Mouse (Mus musculus) embryonic facial prominence, embryonic 10.5 days (tissue): ENCODE measurements at regions not wholly inside any gene's neighbourhood (a gene's known extent, or its start where the extent isn't known, plus 50 kb on each side); places are given as distances from the start of the nearest gene placed in this dataset.

Experiments used
- DNase-seq: peaks from one replicate; pipeline ENCODE4 v3.0.0-alpha.2; 2017; ENCODE audit warnings: low spot score
- H3K27ac ChIP-seq: fragments of 300-500 bp; sonication (generic); replicated peaks from 2 replicates; pipeline ENCODE4 v1.5.1; 2016; ENCODE audit warnings: mild to moderate bottlenecking
- H3K27me3 ChIP-seq: fragments of 300-500 bp; sonication (generic); replicated peaks from 2 replicates; pipeline ENCODE4 v1.6.1; 2016; ENCODE audit warnings: low read depth, mild to moderate bottlenecking; ENCODE audit not compliant: poor library complexity, severe bottlenecking
- H3K36me3 ChIP-seq: fragments of 300-500 bp; sonication (generic); replicated peaks from 2 replicates; pipeline ENCODE4 v1.6.1; 2016; ENCODE audit warnings: mild to moderate bottlenecking, moderate library complexity
- H3K4me1 ChIP-seq: fragments of 300-500 bp; sonication (generic); 2 replicates; pipeline ENCODE4 v1.6.1; 2016
- H3K4me3 ChIP-seq: fragments of 300-500 bp; sonication (generic); 2 replicates; pipeline ENCODE4 v1.5.1; 2016; ENCODE audit warnings: mild to moderate bottlenecking, moderate library complexity
- H3K9me3 ChIP-seq: fragments of 300-500 bp; sonication (generic); 2 replicates; pipeline ENCODE4 v1.6.1; 2016; ENCODE audit warnings: mild to moderate bottlenecking
- WGBS: fragments of 180-500 bp; shearing (Covaris S2); methylation state at CpG from one replicate; pipeline ENCODE4 v1.1.7; 2016; 5-methylcytosine and 5-hydroxymethylcytosine counted together

- 61% methylated on average over 12 of the region's 12 CpGs for WGBS
Observed at GRCm38 (mm10) chr1:33271437-33272145, 398.0 kb downstream of the Prim2 start.

DNA sequence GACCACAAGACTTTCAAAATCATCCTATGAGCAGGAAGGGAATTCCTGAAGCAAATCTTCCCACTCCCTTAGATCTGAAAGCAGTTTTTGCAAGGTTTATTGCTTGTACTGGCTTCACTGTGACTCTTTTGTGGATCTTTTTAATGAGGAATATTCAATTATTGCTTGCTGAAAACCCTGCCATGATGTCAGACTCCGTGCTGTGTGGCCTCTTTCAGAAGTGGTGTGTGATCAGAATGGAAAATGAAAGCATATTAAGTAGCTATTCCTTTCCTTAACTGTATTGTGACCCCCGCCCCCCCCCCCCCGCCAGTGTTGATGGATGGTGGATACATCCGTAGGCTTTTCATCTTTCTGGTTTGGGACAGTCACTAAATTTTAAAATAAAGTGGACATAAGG is 400.4 kb downstream of the Prim2 start:
- Histone ChIP-seq H3K27me3 (no peaks in the 10 kb centered on the region), H3K36me3 (no peaks in the 10 kb centered on the region), H3K27ac (no peak overlapping the region), H3K9me3 (no peaks in the 10 kb centered on the region), H3K4me1 (no peaks in the 10 kb centered on the region; the same call in 1 of the 2 replicates), H3K4me3 (no peak overlapping the region)
- WGBS = 83% methylated on average over 4 of the region's 4 CpGs
- no peak for DNase-seq

More at GRCm38 (mm10) chr1:33271437-33272145, 398.0 kb downstream of the Prim2 start:
- peak; percentile 19 for DNase-seq
- Histone ChIP-seq H3K4me1 (no peaks in the 10 kb centered on the region; the same call in 1 of the 2 replicates), H3K27ac (no peak overlapping the region), H3K9me3 (no peaks in the 10 kb centered on the region), H3K4me3 (peak overlapping the region; percentile 17; the same call in 1 of the 2 replicates), H3K27me3 (no peaks in the 10 kb centered on the region), H3K36me3 (no peaks in the 10 kb centered on the region)

DNA sequence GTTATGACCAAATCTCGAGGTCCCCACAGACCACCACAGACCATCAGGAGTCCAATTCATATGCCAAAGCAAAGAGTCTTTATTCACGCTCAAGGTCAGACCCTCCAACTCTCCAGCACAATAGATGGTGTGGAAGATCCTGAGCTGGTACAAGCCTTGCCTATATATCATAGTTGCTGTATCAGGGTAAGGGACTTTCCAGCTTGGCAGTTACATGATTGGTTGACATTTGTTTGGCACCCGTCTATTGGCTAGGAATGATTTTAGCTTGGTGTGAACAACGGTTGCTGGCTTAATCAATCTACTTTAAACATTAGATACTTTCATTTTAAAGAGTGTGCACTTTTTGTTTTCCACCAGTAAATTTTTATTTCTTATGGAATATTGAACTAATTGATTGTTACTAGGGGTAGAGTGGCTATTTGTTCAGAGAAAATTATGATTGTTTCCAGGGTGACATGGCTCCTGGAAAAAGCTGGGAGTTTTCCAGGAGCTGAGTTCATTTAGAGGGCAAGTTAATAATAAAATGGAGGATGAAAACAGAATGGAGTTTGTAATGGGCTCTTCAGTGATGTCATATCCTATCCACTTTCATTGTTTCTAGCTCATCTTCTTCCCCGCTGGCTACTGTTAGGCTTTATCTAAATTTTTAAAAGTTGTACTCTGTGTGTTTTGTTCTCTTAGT is 403.7 kb downstream of the Prim2 start:
- H3K4me3 ChIP-seq = no peak overlapping the region
- no peak for DNase-seq
- H3K4me1 ChIP-seq = no peaks in the 10 kb centered on the region
- no peaks in the 10 kb centered on the region for H3K36me3 ChIP-seq
- H3K27ac ChIP-seq = no peak overlapping the region
- WGBS = 86% methylated on average over 5 of the region's 5 CpGs
- H3K9me3 ChIP-seq = no peaks in the 10 kb centered on the region
- H3K27me3 ChIP-seq = no peaks in the 10 kb centered on the region

GRCm38 (mm10) chr1:33249474-33249873 is 420.1 kb downstream of the Prim2 start:
- H3K4me3 ChIP-seq = no peak overlapping the region
- no peaks in the 10 kb centered on the region for H3K27me3 ChIP-seq
- H3K9me3 ChIP-seq = no peaks in the 10 kb centered on the region
- H3K4me1 ChIP-seq = no peaks in the 10 kb centered on the region
- no peak overlapping the region for H3K27ac ChIP-seq
- no peaks in the 10 kb centered on the region for H3K36me3 ChIP-seq
- no peak for DNase-seq
- WGBS = 92% methylated on average over 5 of the region's 5 CpGs

DNA sequence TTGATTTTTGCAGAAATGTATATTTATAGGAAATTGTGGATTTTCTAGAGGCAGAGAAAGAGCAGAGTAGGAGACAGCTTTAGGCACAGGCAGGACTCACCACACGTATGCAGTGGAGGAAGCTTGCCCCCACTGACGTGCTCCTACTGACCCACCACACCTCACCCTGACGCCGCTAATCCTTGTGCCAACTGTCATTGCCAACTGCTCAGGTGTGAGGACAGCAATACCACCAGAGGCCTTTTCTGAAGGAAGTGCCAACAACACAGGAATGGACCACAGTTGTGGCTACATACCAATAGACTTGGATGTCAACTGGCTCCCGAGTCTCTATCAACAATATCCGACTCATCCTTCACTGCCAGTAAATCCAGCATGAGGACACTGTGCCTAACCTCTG is 422.5 kb downstream of the Prim2 start:
- Histone ChIP-seq H3K4me3 (no peak overlapping the region), H3K27ac (no peak overlapping the region), H3K36me3 (no peaks in the 10 kb centered on the region), H3K27me3 (no peaks in the 10 kb centered on the region), H3K9me3 (no peaks in the 10 kb centered on the region), H3K4me1 (no peaks in the 10 kb centered on the region)
- WGBS = 89% methylated on average over 6 of the region's 6 CpGs
- DNase-seq = no peak

DNA sequence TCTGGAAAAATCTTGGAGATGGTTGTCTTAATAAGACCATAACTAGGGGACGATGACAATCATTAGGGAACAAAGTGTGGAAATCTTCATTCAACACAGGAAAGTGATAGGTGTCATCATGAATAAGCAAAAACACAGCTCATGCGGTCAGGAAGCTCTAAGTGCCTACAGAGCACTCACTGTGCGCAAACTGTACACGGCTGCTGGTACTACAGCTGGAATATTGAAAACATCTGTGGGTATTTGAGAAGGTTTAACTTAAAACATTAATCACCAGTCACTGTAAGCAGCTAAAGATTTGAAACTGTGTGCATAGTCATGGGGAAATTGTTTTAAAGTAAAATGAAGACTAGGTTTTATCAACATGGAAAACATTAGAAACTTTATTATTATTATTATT is 424.4 kb downstream of the Prim2 start:
- no peaks in the 10 kb centered on the region for H3K4me1 ChIP-seq
- H3K27ac ChIP-seq = no peak overlapping the region
- DNase-seq = no peak
- no peak overlapping the region for H3K4me3 ChIP-seq
- H3K36me3 ChIP-seq = no peaks in the 10 kb centered on the region
- H3K9me3 ChIP-seq = no peaks in the 10 kb centered on the region
- 69% methylated on average over 4 of the region's 4 CpGs for WGBS
- no peaks in the 10 kb centered on the region for H3K27me3 ChIP-seq

DNA sequence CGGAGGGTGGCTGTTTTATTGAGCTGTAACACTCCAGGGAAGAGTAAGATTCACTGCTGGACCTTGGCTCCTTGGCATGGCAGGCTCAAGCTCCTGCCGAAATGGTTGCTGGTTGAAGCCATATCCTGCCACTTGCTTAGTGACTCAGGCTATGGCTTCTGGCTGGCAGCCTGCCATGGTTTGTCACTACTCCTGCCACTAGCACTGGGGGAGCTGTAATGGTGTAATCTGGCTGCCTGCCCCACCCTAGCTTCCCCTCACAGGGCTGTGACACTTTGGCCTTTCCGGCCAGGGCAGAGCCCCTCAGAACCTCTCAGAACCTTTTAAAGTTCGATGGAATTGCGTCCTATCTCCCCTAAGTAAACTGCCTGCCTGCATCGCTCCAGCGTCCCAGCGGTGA is 424.9 kb downstream of the Prim2 start:
- Histone ChIP-seq H3K27ac (no peak overlapping the region), H3K9me3 (no peaks in the 10 kb centered on the region), H3K4me3 (no peak overlapping the region), H3K4me1 (no peaks in the 10 kb centered on the region), H3K36me3 (no peaks in the 10 kb centered on the region), H3K27me3 (no peaks in the 10 kb centered on the region)
- 85% methylated on average over 8 of the region's 8 CpGs for WGBS
- no peak for DNase-seq

- Histone ChIP-seq H3K4me3 (no peak overlapping the region), H3K27me3 (no peaks in the 10 kb centered on the region), H3K27ac (no peak overlapping the region), H3K9me3 (no peaks in the 10 kb centered on the region), H3K36me3 (no peaks in the 10 kb centered on the region), H3K4me1 (no peaks in the 10 kb centered on the region)
- DNase-seq = no peak
- WGBS = 84% methylated on average over 6 of the region's 6 CpGs
Observed at GRCm38 (mm10) chr1:33222997-33223396, 446.6 kb downstream of the Prim2 start.

DNA sequence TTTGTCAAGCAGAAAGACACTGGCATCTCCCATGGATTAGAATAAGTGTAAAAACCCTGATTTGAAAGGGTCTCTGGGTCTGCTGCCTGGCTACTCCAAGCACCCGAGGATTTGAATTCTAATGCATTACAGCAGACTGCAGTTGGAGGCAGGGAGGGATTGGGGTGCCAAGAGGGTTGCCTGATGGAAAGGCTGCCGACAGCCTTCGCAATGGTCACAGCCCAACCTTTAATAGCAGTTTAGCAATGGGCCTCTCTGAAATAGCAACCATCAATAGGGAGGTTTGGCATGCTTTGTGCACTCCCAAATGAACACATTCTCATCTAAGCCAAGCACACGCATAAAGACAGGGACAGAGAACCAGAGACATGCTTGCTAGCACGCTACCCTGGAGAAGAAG is 454.8 kb downstream of the Prim2 start:
- WGBS = 77% methylated on average over 5 of the region's 5 CpGs
- Histone ChIP-seq H3K9me3 (no peaks in the 10 kb centered on the region), H3K36me3 (no peaks in the 10 kb centered on the region), H3K27ac (no peak overlapping the region), H3K27me3 (no peaks in the 10 kb centered on the region), H3K4me3 (no peak overlapping the region), H3K4me1 (no peaks in the 10 kb centered on the region)
- DNase-seq = no peak

DNA sequence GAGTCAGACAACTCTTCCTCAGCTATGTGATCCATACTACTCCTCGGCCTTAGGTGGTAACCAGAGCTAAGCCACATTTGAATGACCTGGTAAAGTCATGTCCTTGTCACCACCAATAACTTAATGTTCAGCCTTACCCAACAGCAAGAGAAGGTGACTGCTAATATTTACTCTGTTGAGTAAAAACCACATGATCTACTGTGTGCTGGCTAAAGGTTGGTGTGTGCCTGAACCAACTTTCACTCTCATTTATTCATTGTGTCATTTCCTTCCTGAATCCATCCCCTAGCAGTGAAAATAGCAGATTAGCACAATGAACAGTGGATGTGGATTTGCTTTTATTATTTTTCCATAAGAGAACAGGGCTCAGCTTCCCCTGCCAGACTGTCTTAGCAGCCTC is 455.2 kb downstream of the Prim2 start:
- H3K27ac ChIP-seq = no peak overlapping the region
- no peaks in the 10 kb centered on the region for H3K9me3 ChIP-seq
- DNase-seq = no peak
- WGBS = 92% methylated on average over 1 of the region's 1 CpGs
- H3K27me3 ChIP-seq = no peaks in the 10 kb centered on the region
- H3K36me3 ChIP-seq = no peaks in the 10 kb centered on the region
- no peaks in the 10 kb centered on the region for H3K4me1 ChIP-seq
- no peak overlapping the region for H3K4me3 ChIP-seq

DNA sequence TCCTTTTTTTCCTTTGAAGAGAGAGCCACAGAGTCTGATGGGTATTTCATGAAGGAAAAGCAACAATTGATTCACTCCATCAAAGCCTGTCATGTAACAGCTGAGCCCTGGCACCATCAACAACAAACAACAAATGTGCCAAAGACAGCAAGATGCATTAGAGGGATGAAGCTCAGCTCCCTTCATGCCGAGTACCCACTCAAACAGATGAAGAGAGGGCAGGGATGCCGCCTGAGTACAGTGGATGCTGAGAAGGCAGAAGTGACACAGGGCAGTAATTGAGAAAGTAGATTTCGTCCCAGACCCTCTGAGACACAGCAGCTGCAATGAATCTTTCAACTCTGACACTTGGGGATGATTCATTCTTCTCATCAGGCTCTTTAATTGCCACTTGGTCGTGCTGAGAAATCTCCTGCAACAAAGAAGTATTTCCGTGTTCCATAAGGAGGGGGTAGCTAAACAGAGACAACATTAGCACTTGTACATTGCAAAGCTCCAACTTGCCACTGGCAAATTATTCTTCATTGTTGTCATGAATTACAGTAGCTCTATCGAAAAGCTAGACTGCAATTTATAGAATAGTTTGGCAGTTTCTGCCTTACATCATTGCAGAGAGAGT is 467.9 kb downstream of the Prim2 start:
- Histone ChIP-seq H3K27me3 (no peaks in the 10 kb centered on the region), H3K4me3 (no peak overlapping the region), H3K27ac (no peak overlapping the region), H3K36me3 (no peaks in the 10 kb centered on the region), H3K9me3 (no peaks in the 10 kb centered on the region), H3K4me1 (no peaks in the 10 kb centered on the region)
- DNase-seq = no peak
- WGBS = 73% methylated on average over 6 of the region's 6 CpGs

- Histone ChIP-seq H3K4me1 (no peaks in the 10 kb centered on the region), H3K36me3 (no peaks in the 10 kb centered on the region), H3K27me3 (no peaks in the 10 kb centered on the region), H3K4me3 (no peak overlapping the region), H3K9me3 (no peaks in the 10 kb centered on the region), H3K27ac (no peak overlapping the region)
- DNase-seq = no peak
- WGBS = 79% methylated on average over 2 of the region's 2 CpGs
Observed at GRCm38 (mm10) chr1:33195114-33195513, 474.5 kb downstream of the Prim2 start.
